Mouse (Mus musculus) heart, embryonic 12.5 days (tissue): ENCODE data around the gene Aste1. TPM values are rescaled to one million over a fixed set of nuclear protein-coding genes. Genes with fewer than 3 reads are reported as not detected.

ENCODE experiments used
- ATAC-seq: fragments of 200-750 bp; cut with Nextera tagmentation; 2 replicates; pipeline ENCODE4 v1.8.0; 2017; ENCODE audit warnings: moderate TSS enrichment, moderate library complexity; ENCODE audit not compliant: insufficient number of reproducible peaks, low FRiP score
- H3K27ac ChIP-seq: fragments of 300-500 bp; sonication (generic); 2 replicates; pipeline ENCODE4 v1.5.1; 2016; ENCODE audit warnings: mild to moderate bottlenecking, moderate library complexity; ENCODE audit not compliant: poor library complexity, severe bottlenecking
- H3K27me3 ChIP-seq: fragments of 300-500 bp; sonication (generic); replicated peaks from 2 replicates; pipeline ENCODE4 v1.6.1; 2016; ENCODE audit warnings: mild to moderate bottlenecking, moderate library complexity
- H3K36me3 ChIP-seq: fragments of 300-500 bp; sonication (generic); 2 replicates; pipeline ENCODE4 v1.6.1; 2016; ENCODE audit warnings: mild to moderate bottlenecking, moderate library complexity
- H3K4me1 ChIP-seq: fragments of 300-500 bp; sonication (generic); replicated peaks from 2 replicates; pipeline ENCODE4 v1.6.1; 2016; ENCODE audit warnings: mild to moderate bottlenecking
- H3K4me2 ChIP-seq: fragments of 300-500 bp; sonication (generic); 2 replicates; pipeline ENCODE4 v1.6.1; 2016; ENCODE audit warnings: mild to moderate bottlenecking, moderate library complexity
- H3K4me3 ChIP-seq: fragments of 300-500 bp; sonication (generic); 2 replicates; pipeline ENCODE4 v1.5.1; 2016; ENCODE audit warnings: mild to moderate bottlenecking
- H3K9ac ChIP-seq: fragments of 300-500 bp; sonication (generic); 2 replicates; pipeline ENCODE4 v1.6.1; 2016; ENCODE audit warnings: mild to moderate bottlenecking, moderate library complexity
- H3K9me3 ChIP-seq: fragments of 300-500 bp; sonication (generic); replicated peaks from 2 replicates; pipeline ENCODE4 v1.6.1; 2016; ENCODE audit warnings: mild to moderate bottlenecking, moderate library complexity
- WGBS: fragments of 180-500 bp; shearing (Covaris S2); methylation state at CpG from one replicate; pipeline ENCODE4 v1.1.7; 2016; 5-methylcytosine and 5-hydroxymethylcytosine counted together
- polyA plus RNA-seq: library from polyadenylated mRNA; unstranded; fragments of >200 nt; fragmentation: Nextera tagmentation; extraction: Ambion mirVana; gene quantifications from 2 replicates; pipeline ENCODE4 v1.2.1, GENCODE M21; 2016

Gene Aste1
- polyA plus RNA-seq: 17.7 and 18.5 TPM in 2 replicates

GRCm38 (mm10) chr9:105395218-105395627, at the start of gene Aste1, which contains the start of gene Nek11:
Aste1 (plus strand) TSS chr9:105395392.
Nek11 (minus strand) TSS chr9:105395524.
- Histone ChIP-seq H3K4me2 (peak within 1 kb of the TSS; percentile 75), H3K27me3 (0 out of 2 replicates have a peak, but pooled peaks cover 4% of the 10 kb centered on the region), H3K36me3 (peaks cover 19% of the 10 kb centered on the region), H3K4me3 (peak within 1 kb of the TSS; percentile 66), H3K9me3 (no peaks in the 10 kb centered on the region), H3K9ac (peak within 1 kb of the TSS; percentile 72), H3K27ac (peak within 1 kb of the TSS; percentile 95), H3K4me1 (peaks cover 29% of the 10 kb centered on the region)
- ATAC-seq: peak; percentile 97
- WGBS: under 1% methylated on average over 44 of the region's 44 CpGs

GRCm38 (mm10) chr9:105348242-105349031, 46.8 kb upstream of the Aste1 start:
- Histone ChIP-seq H3K27me3 (no peaks in the 10 kb centered on the region), H3K27ac (no peak overlapping the region), H3K4me2 (no peak overlapping the region), H3K9ac (no peak overlapping the region), H3K9me3 (peaks cover 3% of the 10 kb centered on the region), H3K4me3 (no peak overlapping the region), H3K36me3 (no peaks in the 10 kb centered on the region), H3K4me1 (no peaks in the 10 kb centered on the region)
- no peak for ATAC-seq
- WGBS: 72% methylated on average over 10 of the region's 10 CpGs

GRCm38 (mm10) chr9:105349034-105349433, 46.2 kb upstream of the Aste1 start:
- Histone ChIP-seq H3K4me2 (no peak overlapping the region), H3K27me3 (no peaks in the 10 kb centered on the region), H3K9me3 (no peaks in the 10 kb centered on the region), H3K36me3 (no peaks in the 10 kb centered on the region), H3K27ac (no peak overlapping the region), H3K4me3 (no peak overlapping the region), H3K9ac (no peak overlapping the region), H3K4me1 (no peaks in the 10 kb centered on the region)
- WGBS: 71% methylated on average over 5 of the region's 5 CpGs
- no peak for ATAC-seq

GRCm38 (mm10) chr9:105362181-105362580, 33.0 kb upstream of the Aste1 start:
- Histone ChIP-seq H3K27me3 (no peaks in the 10 kb centered on the region), H3K4me2 (no peak overlapping the region), H3K36me3 (no peaks in the 10 kb centered on the region), H3K9ac (no peak overlapping the region), H3K4me1 (no peaks in the 10 kb centered on the region), H3K27ac (no peak overlapping the region), H3K4me3 (no peak overlapping the region), H3K9me3 (no peaks in the 10 kb centered on the region)
- 66% methylated on average over 2 of the region's 2 CpGs for WGBS
- no peak for ATAC-seq

DNA sequence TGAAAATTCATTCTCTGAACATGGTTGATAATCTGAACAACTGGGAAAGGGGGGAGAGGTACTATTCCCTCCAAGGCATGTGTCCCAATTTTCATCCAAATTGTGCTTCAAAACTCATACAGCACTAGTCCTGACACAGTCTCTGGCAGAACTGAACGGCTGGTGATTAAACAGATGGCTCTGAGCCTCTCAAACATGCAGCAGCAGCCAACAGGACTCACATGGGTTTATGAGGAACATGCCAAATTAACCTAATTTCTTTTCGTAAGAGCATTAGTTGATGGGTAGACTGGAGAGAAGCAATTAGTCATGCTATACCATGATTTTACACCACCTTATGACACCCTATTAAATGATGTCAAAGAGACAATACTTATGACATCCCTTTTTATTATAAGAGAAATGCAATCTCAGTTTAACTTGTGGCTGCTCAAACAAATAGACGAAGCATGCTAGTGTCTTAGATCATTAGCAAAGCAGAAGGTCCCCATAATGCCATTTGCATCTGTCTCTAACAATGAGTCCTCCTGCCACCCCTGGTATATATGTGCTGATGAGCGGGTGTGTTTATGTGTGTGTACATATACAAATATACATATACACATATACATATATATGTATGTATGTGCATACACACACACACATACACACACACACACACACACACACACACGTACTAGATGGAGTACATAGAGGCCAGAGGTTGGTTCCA, 31.5 kb upstream of the Aste1 start:
- H3K27me3 ChIP-seq: no peaks in the 10 kb centered on the region
- H3K27ac ChIP-seq: no peak overlapping the region
- no peak for ATAC-seq
- no peaks in the 10 kb centered on the region for H3K9me3 ChIP-seq
- no peak overlapping the region for H3K4me3 ChIP-seq
- H3K9ac ChIP-seq: no peak overlapping the region
- no peaks in the 10 kb centered on the region for H3K4me1 ChIP-seq
- 71% methylated on average over 5 of the region's 5 CpGs for WGBS
- no peaks in the 10 kb centered on the region for H3K36me3 ChIP-seq
- no peak overlapping the region for H3K4me2 ChIP-seq

DNA sequence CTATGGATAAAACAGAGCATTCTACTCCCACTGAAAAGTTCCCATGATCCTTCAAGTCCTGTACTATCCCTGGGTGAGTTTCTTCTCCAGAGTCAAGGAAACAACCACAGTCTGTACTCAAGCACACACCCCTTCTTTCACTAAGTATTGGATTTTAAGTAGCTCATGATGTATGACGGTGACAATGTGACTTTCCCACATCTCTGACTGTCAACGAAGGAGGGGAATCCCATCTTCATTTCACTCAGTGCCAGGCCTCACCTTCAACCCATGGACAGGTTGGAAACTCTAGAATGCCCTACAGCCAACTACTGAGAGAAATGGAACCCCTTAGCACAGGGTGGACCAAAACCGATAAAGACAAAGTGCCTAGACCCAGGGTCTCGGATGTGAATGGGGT, 29.0 kb upstream of the Aste1 start:
- Histone ChIP-seq H3K4me3 (no peak overlapping the region), H3K9me3 (no peaks in the 10 kb centered on the region), H3K27ac (no peak overlapping the region), H3K27me3 (no peaks in the 10 kb centered on the region), H3K36me3 (no peaks in the 10 kb centered on the region), H3K4me2 (no peak overlapping the region), H3K9ac (no peak overlapping the region), H3K4me1 (no peaks in the 10 kb centered on the region)
- no peak for ATAC-seq
- WGBS: 80% methylated on average over 4 of the region's 4 CpGs

DNA sequence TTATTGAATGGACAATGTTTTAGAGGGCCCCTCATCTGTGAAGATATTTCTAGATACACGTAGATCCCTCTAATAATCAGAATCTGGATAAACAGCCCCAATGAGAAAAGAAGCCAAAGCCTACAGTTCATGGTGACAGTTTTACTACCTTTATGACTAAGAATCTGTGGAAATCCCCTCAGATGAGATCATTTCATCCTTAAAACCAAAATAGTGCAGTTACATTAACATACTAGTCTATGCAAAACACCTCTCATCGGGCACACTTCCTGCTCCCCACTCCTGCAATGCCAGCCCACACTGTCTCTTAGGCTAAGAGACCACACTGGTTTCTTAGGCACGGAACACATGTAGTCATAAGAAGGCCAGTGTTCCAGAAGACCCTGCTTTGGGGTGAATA, 26.6 kb upstream of the Aste1 start:
- no peak overlapping the region for H3K9ac ChIP-seq
- H3K9me3 ChIP-seq: no peaks in the 10 kb centered on the region
- no peak overlapping the region for H3K4me2 ChIP-seq
- no peak for ATAC-seq
- H3K27ac ChIP-seq: no peak overlapping the region
- H3K36me3 ChIP-seq: no peaks in the 10 kb centered on the region
- WGBS: 87% methylated on average over 3 of the region's 3 CpGs
- no peak overlapping the region for H3K4me3 ChIP-seq
- no peaks in the 10 kb centered on the region for H3K27me3 ChIP-seq
- no peaks in the 10 kb centered on the region for H3K4me1 ChIP-seq

- H3K4me2 ChIP-seq: no peak overlapping the region
- H3K4me1 ChIP-seq: no peaks in the 10 kb centered on the region
- H3K27me3 ChIP-seq: no peaks in the 10 kb centered on the region
- H3K9ac ChIP-seq: no peak overlapping the region
- no peaks in the 10 kb centered on the region for H3K36me3 ChIP-seq
- ATAC-seq: no peak
- H3K4me3 ChIP-seq: no peak overlapping the region
- H3K9me3 ChIP-seq: no peaks in the 10 kb centered on the region
- no peak overlapping the region for H3K27ac ChIP-seq
- 53% methylated on average over 5 of the region's 5 CpGs for WGBS
Observed at GRCm38 (mm10) chr9:105374361-105374760, 20.8 kb upstream of the Aste1 start.

DNA sequence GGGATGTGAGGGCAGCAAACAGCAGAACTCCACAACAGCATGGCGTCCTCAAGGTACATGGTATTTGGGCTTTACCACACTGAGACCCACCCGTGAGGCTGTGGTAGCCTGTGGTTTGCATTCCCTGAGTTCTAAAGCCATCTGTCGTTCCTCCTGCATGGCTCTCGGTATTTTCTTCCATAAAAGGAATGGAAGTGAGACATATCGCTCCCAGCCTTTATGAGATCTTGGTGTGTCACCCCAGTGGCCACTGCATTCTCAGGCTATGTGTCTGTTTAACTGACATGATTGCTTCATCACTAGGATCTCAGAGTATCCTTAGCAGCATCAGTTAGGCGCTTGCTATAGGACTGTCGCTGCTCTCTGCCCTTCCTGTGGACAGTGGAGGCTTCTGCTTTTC, 18.8 kb upstream of the Aste1 start:
- Histone ChIP-seq H3K4me2 (no peak overlapping the region), H3K9me3 (no peaks in the 10 kb centered on the region), H3K36me3 (no peaks in the 10 kb centered on the region), H3K27me3 (no peaks in the 10 kb centered on the region), H3K4me1 (no peaks in the 10 kb centered on the region), H3K9ac (no peak overlapping the region), H3K27ac (no peak overlapping the region), H3K4me3 (no peak overlapping the region)
- 63% methylated on average over 7 of the region's 7 CpGs for WGBS
- ATAC-seq: no peak

DNA sequence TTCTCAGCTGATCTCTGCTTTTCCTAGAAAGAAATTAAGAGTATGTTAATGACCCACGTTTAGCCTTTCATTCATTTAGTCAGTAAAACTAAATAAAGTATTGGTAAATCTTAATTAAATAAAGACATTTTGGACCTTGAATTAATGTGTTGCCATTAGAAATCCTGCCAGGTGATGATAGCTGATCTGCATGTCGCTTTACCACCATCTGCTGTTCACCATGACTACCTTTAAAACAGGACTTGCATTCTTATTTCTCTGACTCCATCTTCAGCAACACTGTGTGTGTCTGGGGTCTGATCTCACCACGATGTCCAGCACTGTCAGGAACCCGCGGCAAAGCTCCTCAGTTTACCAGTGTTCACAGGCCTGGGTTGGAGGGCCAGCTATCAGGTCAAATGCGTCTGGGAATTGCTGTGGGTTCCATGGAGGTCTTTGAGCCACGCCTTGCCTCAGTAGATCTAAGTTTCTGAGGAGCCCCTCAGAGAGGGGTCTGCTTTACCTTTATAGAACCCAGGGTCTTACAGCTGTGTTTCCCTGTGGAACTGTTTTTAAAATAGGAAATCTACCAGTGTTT, 18.1 kb upstream of the Aste1 start:
- H3K36me3 ChIP-seq: no peaks in the 10 kb centered on the region
- H3K9ac ChIP-seq: no peak overlapping the region
- H3K9me3 ChIP-seq: no peaks in the 10 kb centered on the region
- ATAC-seq: no peak
- H3K4me1 ChIP-seq: no peaks in the 10 kb centered on the region
- no peak overlapping the region for H3K27ac ChIP-seq
- no peak overlapping the region for H3K4me2 ChIP-seq
- H3K27me3 ChIP-seq: no peaks in the 10 kb centered on the region
- WGBS: 69% methylated on average over 7 of the region's 7 CpGs
- no peak overlapping the region for H3K4me3 ChIP-seq

DNA sequence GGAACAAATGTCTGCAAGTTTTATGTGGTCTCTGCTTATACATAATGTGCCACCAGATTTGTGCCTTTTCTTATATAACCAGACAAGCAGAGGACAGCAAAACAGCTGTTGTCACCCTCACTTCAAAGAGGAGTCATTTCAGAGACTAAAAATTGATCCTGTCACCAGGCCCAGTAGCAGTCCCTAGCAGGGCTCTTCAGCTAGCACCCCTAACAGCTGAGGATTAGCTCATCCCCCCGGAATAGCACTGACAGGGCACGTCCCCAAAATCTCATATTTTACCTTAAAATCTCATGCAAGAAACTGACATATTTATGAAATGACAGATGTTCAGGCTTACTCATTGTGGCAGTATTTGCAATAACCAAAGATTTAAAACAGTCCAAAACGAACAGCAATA, 17.6 kb upstream of the Aste1 start:
- H3K36me3 ChIP-seq: no peaks in the 10 kb centered on the region
- WGBS: 64% methylated on average over 3 of the region's 3 CpGs
- no peak overlapping the region for H3K9ac ChIP-seq
- H3K9me3 ChIP-seq: no peaks in the 10 kb centered on the region
- H3K27me3 ChIP-seq: no peaks in the 10 kb centered on the region
- no peak overlapping the region for H3K27ac ChIP-seq
- no peak overlapping the region for H3K4me2 ChIP-seq
- no peak for ATAC-seq
- H3K4me3 ChIP-seq: no peak overlapping the region
- no peaks in the 10 kb centered on the region for H3K4me1 ChIP-seq
